Mouse (Mus musculus): ENCODE results near the gene Iqub. TPM values are rescaled to one million over a fixed set of nuclear protein-coding genes. Genes with fewer than 3 reads are reported as not detected.

The Iqub gene
- polyA plus RNA-seq, 1 experiment from 2014 or later: 0.05 TPM

- peak; percentile 84 for ATAC-seq (replicated peaks; ENCODE audit: low FRiP score)
- WGBS: 29% methylated on average over 22 of the region's 22 CpGs
- no peaks in the 10 kb centered on the region for H3K9me3 ChIP-seq (replicated peaks)
- H3K4me3 ChIP-seq (replicated peaks): 0 out of 2 replicates have a peak overlapping the region, but pooled peaks have one; percentile 14
- no peak overlapping the region for H3K9ac ChIP-seq
- H3K36me3 ChIP-seq: no peaks in the 10 kb centered on the region
- H3K4me2 ChIP-seq: peak overlapping the region; percentile 53
- no peaks in the 10 kb centered on the region for H3K27me3 ChIP-seq
- peaks cover 8% of the 10 kb centered on the region for H3K4me1 ChIP-seq
- H3K27ac ChIP-seq: no peak overlapping the region
Measured at GRCm38 (mm10) chr6:24451026-24451821, 63.6 kb downstream of the Iqub start.

GRCm38 (mm10) chr6:24450241-24450640, 64.6 kb downstream of the Iqub start:
- Histone ChIP-seq H3K9me3 (replicated peaks) (no peaks in the 10 kb centered on the region), H3K36me3 (no peaks in the 10 kb centered on the region), H3K9ac (no peak overlapping the region), H3K4me1 (peaks cover 8% of the 10 kb centered on the region), H3K4me3 (replicated peaks) (no peak overlapping the region), H3K27ac (no peak overlapping the region), H3K27me3 (no peaks in the 10 kb centered on the region), H3K4me2 (no peak overlapping the region)
- 91% methylated on average over 6 of the region's 6 CpGs for WGBS
- no peak for ATAC-seq (replicated peaks; ENCODE audit: low FRiP score)

DNA sequence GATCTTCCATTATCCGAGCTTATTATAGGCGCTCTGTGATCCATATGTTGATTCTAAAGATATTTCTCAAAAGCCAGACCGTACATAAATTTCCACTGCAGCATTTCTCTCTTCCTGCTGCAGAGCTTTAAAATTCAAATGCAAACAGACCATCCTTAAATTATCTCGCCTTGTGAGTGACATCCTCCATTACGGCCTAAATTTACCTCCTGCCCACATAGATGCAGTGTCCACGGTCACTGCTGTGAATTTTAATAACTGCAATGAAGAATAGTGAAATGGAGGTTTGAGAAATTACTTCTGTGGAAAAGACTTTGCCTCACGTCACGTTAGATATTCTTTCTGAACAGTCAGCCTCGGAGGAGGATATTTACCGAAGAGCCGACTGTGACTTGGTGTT, 98.8 kb downstream of the Iqub start:
- no peak for ATAC-seq (replicated peaks; ENCODE audit: low FRiP score)

DNA sequence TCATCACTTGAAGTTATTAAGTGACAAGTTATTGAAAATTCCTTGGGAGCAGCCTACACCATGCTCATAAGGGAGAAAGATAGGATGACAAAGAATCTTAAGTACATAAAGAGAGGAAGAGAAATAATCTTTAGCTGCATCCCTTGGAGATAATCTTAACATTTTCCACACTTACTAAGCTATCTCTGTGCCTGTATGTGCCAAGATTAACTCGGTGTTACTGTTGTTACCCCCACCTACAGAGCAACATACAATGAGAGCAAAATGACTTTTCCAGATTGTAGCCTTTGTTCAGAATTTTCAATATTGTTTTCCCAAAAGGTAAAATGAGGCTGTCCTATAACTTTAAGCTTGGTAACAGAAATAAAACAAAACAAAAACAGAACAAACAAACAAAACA, 99.4 kb downstream of the Iqub start:
- Histone ChIP-seq H3K9me3 (replicated peaks) (no peaks in the 10 kb centered on the region), H3K4me1 (no peaks in the 10 kb centered on the region), H3K36me3 (no peaks in the 10 kb centered on the region), H3K27me3 (no peaks in the 10 kb centered on the region), H3K4me2 (no peak overlapping the region), H3K27ac (no peak overlapping the region), H3K9ac (no peak overlapping the region), H3K4me3 (replicated peaks) (no peak overlapping the region)
- no peak for ATAC-seq (replicated peaks; ENCODE audit: low FRiP score)
- 94% methylated on average over 1 of the region's 1 CpGs for WGBS

More for the DNA sequence above, 98.8 kb downstream of the Iqub start:
- Histone ChIP-seq H3K27me3 (no peaks in the 10 kb centered on the region), H3K4me1 (no peaks in the 10 kb centered on the region), H3K9me3 (replicated peaks) (no peaks in the 10 kb centered on the region), H3K9ac (no peak overlapping the region), H3K4me3 (replicated peaks) (no peak overlapping the region), H3K36me3 (no peaks in the 10 kb centered on the region), H3K27ac (no peak overlapping the region), H3K4me2 (no peak overlapping the region)
- WGBS: 79% methylated on average over 11 of the region's 11 CpGs

DNA sequence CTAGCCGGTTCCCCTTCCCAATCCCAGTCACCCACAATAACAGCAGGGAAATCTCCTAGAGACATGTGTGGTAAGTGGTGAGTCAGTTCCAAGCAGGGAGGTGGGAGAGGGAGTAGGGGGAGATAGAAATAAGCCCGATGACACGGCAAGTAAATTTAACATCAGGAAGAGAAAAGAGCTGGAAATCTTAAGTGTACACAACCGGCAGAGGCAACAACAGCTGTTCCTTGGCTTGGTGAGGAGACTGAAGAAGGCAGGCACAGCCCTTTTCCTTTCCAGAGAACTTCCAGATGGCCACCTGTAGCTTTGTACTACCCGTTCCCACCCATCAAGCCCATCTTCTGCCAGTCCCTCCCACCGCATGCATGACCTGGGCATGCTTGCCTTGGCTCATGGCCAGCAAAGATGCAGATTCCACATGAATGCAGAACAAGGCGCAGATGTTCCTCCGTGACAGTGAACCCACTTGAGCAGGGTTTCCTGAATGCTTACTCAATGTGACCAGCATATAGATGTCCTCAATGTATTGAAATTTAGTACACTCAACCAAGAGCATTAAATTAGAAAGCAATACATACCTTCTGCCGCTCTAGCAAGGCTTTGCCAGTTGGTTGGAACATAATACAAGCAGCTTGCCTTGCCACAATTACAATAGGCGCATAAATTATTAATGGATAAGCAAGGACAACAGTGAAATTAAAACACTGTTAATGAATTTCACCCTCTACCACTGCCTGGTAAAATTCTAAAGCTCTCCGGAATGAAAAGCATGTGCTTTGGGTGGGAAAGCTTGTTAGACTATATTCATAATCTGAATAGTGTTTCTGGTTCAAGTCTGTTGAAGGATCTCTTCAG, 106.1 kb downstream of the Iqub start:
- H3K9me3 ChIP-seq (replicated peaks): no peaks in the 10 kb centered on the region
- no peak for ATAC-seq (replicated peaks; ENCODE audit: low FRiP score)
- no peak overlapping the region for H3K4me3 ChIP-seq (replicated peaks)
- H3K27ac ChIP-seq: no peak overlapping the region
- no peaks in the 10 kb centered on the region for H3K36me3 ChIP-seq
- H3K4me1 ChIP-seq: no peaks in the 10 kb centered on the region
- whole genome bisulfite sequencing: 67% methylated on average over 11 of the region's 11 CpGs
- no peak overlapping the region for H3K9ac ChIP-seq
- no peaks in the 10 kb centered on the region for H3K27me3 ChIP-seq
- H3K4me2 ChIP-seq: no peak overlapping the region

DNA sequence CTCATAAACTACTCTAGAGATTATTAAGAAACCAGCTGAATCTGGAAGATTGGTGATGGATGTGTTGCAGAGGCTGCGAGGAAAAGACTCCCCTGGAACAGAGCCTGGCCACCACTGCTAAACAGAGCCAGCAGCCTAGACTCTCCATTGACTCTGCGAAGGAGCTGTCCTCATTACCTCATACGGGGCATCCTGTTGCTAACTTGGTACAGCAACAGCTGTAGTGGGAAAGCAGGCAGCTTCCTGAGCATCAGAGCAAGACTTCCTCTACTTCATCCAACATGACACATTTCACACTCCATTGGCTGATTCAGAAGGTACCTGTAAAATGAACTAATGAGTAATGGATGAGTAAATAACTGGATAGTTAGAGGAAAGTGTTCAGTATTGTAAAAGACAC, 107.1 kb downstream of the Iqub start:
- Histone ChIP-seq H3K4me1 (no peaks in the 10 kb centered on the region), H3K36me3 (no peaks in the 10 kb centered on the region), H3K4me3 (replicated peaks) (no peak overlapping the region), H3K4me2 (no peak overlapping the region), H3K9me3 (replicated peaks) (no peaks in the 10 kb centered on the region), H3K27ac (no peak overlapping the region), H3K27me3 (no peaks in the 10 kb centered on the region), H3K9ac (no peak overlapping the region)
- ATAC-seq (replicated peaks; ENCODE audit: low FRiP score): no peak
- 46% methylated on average over 3 of the region's 3 CpGs for WGBS

- H3K27ac ChIP-seq: no peak overlapping the region
- ATAC-seq (replicated peaks; ENCODE audit: low FRiP score): no peak
- H3K9me3 ChIP-seq (replicated peaks): no peaks in the 10 kb centered on the region
- WGBS: 89% methylated on average over 4 of the region's 4 CpGs
- no peak overlapping the region for H3K9ac ChIP-seq
- H3K4me3 ChIP-seq (replicated peaks): no peak overlapping the region
- H3K4me1 ChIP-seq: no peaks in the 10 kb centered on the region
- no peak overlapping the region for H3K4me2 ChIP-seq
- no peaks in the 10 kb centered on the region for H3K27me3 ChIP-seq
- H3K36me3 ChIP-seq: no peaks in the 10 kb centered on the region
Measured at GRCm38 (mm10) chr6:24397237-24397647, 117.6 kb downstream of the Iqub start.

Other genes with a start within 250 kb of the Iqub start
- 377 and 407 TPM in 2 replicates for gene Ndufa5, start 12.9 kb upstream of the Iqub start, polyA plus RNA-seq (2015; fragmentation: Nextera tagmentation; extraction: Ambion mirVana)
- gene Asb15, start 13.1 kb upstream of the Iqub start, polyA plus RNA-seq (2015; fragmentation: Nextera tagmentation; extraction: Ambion mirVana): 0.18 and 0.45 TPM in 2 replicates
- gene Lmod2, start 82.7 kb upstream of the Iqub start, polyA plus RNA-seq (2015; fragmentation: Nextera tagmentation; extraction: Ambion mirVana): 0.17 and 0.55 TPM in 2 replicates
- gene Wasl, start 149.9 kb upstream of the Iqub start, polyA plus RNA-seq (2015; fragmentation: Nextera tagmentation; extraction: Ambion mirVana): 77.7 and 87.6 TPM in 2 replicates
- not detected in 2 replicates for gene Hyal6, start 218.2 kb upstream of the Iqub start, polyA plus RNA-seq (2015; fragmentation: Nextera tagmentation; extraction: Ambion mirVana)
- not detected in 2 replicates for gene Hyal4, start 233.3 kb upstream of the Iqub start, polyA plus RNA-seq (2015; fragmentation: Nextera tagmentation; extraction: Ambion mirVana)

All from kidney, embryonic 15.5 days (tissue).